Mouse (Mus musculus) cortical plate, adult 2 months (tissue): ENCODE results near the gene Foxl2. TPM values are rescaled to one million over a fixed set of nuclear protein-coding genes. Genes with fewer than 3 reads are reported as not detected.

ENCODE experiments used
- H3K27ac ChIP-seq: fragments of 200-500 bp; 2 replicates; pipeline ENCODE4 v1.5.1; 2012; ENCODE audit warnings: low read length, control low read depth, inconsistent platforms; ENCODE audit not compliant: insufficient read depth
- H3K4me1 ChIP-seq: fragments of 200-500 bp; 2 replicates; pipeline ENCODE4 v1.6.1; 2011; ENCODE audit warnings: low read length; ENCODE audit not compliant: control insufficient read depth, insufficient read depth
- H3K4me3 ChIP-seq: fragments of 200-500 bp; 2 replicates; pipeline ENCODE4 v1.5.1; 2011; ENCODE audit warnings: mild to moderate bottlenecking, low read length, control low read depth; ENCODE audit not compliant: insufficient read depth
- CTCF ChIP-seq: fragments of 200-500 bp; IDR thresholded peaks from 2 replicates; pipeline ENCODE4 v1.5.1; 2011; ENCODE audit warnings: mild to moderate bottlenecking, control low read depth, low read length; ENCODE audit not compliant: insufficient read depth; ENCODE audit errors: extremely low read depth
- POLR2A ChIP-seq: fragments of 200-500 bp; IDR thresholded peaks from 2 replicates; pipeline ENCODE4 v1.6.1; 2011; ENCODE audit warnings: mild to moderate bottlenecking, low read length, control low read depth; ENCODE audit not compliant: insufficient read depth; ENCODE audit errors: extremely low read depth
- polyA plus RNA-seq: library from polyadenylated mRNA; depleted of rRNA; stranded (reverse); fragments of >200 nt; gene quantifications from 2 replicates; pipeline ENCODE4 v1.2.3, GENCODE M21; 2012

Gene Foxl2
- polyA plus RNA-seq, 1 experiment = 0.19 TPM

DNA sequence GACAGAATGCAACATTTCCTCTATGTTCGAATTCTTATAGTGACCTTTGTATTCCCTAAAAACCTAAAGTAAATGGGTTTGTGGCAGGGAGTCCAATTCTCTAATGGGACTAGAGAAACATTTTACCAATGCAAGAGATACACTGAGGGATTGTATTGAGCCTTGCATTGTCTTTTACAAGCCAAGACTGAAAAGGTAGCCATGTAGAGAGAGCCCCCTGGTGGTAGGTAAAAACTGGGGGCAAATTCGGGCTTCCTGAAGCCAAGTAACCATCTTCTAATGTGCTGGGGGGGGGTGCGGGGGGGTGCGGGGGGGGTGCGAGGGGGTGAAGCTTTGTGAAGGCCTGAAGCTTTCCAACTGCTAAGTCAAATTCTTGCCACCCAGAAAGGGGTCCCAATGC is 5.3 kb downstream of the Foxl2 start:
- H3K4me1 ChIP-seq = no peaks in the 10 kb centered on the region
- no peak overlapping the region for H3K27ac ChIP-seq
- H3K4me3 ChIP-seq = no peak overlapping the region
- TF ChIP-seq POLR2A (no peak), CTCF (no peak)

DNA sequence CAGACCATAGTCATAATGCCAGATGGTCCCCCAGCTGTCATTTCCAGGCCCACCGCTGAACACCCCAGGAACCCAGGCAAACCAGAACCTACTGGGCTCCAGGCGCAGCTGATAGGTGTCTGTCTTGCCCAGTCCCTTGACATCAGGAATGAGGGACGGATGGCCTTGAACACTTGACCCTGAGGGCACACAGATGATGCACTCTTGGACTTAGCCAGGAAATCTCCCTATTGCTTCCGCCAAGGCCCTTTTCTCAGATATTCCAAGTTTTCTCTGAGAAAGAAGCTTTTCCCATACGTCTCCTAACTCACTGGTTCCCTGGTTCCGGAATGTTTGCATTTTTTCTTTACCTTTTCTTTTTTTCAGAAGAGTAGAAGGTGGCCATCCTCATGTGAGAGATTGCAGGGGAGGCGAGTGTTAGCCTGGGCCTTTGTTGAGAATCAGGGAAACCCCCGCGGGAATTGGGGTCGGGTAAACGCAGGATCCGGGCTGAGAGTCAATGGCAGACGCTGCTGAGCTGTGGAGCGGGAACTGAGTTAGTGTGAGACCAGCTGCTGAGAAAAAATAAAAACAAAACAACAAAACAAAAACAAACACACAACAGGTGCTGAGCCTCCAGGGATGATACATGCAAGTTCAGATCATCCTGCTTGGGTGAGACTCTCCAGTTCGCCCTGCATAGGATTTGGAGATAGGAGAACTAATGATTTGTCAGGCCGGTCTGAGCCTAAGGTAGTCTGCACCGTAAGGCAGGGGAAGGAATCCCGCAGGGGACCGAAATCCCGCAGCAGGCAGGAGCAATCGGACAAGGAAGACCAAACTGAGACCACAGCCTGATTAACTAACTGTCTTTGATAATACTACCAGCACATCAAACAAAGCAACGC is 6.7 kb downstream of the Foxl2 start:
- Histone ChIP-seq H3K4me1 (no peaks in the 10 kb centered on the region), H3K27ac (no peak overlapping the region), H3K4me3 (no peak overlapping the region)
- TF ChIP-seq POLR2A = no peak
- no peak for TF ChIP-seq CTCF

DNA sequence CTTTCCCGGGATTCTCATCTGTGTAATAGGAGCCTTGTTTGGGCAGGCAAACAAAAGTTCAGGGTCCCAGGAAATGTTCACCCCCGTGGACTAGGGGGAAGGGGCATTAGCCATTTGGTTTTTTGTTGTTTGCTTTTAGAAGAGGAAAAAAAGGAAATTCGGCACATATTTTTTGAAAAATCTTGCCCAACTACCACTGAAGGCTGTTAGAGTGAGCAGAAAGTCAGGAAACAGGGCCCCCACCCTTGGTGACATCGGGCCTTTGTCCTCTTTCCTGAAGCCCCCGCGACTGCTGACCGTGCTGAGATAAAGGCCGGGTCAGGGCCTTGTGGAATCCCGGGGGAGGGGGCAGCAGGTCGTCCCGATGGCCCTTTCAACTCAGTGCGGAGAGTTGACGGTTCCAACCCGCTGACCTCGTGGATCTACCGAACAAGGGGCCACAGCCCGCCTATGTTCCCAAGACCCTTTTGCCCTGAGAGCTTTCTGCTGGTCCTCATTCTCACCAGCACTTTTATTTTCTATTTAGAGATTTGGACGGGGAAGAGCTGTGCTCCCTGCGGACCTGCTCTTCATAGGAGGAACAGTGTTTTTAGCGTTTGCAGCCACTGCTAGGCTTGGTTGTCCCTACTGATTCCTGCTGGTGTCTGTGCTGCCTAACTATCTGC is 7.5 kb downstream of the Foxl2 start:
- Histone ChIP-seq H3K27ac (no peak overlapping the region), H3K4me3 (no peak overlapping the region), H3K4me1 (no peaks in the 10 kb centered on the region)
- no peak for TF ChIP-seq POLR2A
- TF ChIP-seq CTCF = no peak

GRCm38 (mm10) chr9:98963661-98964060 is 8.6 kb downstream of the Foxl2 start:
- TF ChIP-seq CTCF (no peak), POLR2A (no peak)
- Histone ChIP-seq H3K4me1 (no peaks in the 10 kb centered on the region), H3K27ac (no peak overlapping the region), H3K4me3 (no peak overlapping the region)

DNA sequence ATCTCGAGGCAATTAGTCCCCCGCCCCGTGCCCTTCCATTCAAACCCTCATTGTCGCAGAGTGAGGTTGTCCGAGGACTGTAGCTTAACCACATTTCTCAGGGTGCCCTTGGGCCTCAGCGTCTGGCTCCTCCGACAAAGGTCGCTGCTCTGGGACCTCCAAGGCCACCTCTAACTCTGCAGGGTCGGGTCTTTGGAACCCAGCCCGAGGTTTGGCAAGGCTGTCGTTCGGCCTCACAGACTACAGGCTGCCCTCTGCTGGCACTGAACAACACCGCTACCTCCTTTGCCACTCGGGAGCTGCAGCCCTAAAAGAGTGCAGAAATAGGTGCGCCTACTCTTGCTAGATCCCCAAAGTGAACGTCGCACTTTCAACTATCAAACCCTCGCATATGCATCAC is 10.0 kb downstream of the Foxl2 start:
- TF ChIP-seq POLR2A = no peak
- 0 out of 2 replicates have a peak, but pooled peaks have one; percentile 31 for TF ChIP-seq CTCF
- Histone ChIP-seq H3K27ac (no peak overlapping the region), H3K4me3 (no peak overlapping the region), H3K4me1 (no peaks in the 10 kb centered on the region)

- TF ChIP-seq POLR2A = no peak
- TF ChIP-seq CTCF = no peak
- no peak overlapping the region for H3K27ac ChIP-seq
- no peak overlapping the region for H3K4me3 ChIP-seq
- H3K4me1 ChIP-seq = no peaks in the 10 kb centered on the region
Observed at GRCm38 (mm10) chr9:98973101-98973521, 18.0 kb downstream of the Foxl2 start.

GRCm38 (mm10) chr9:98973561-98973960 is 18.5 kb downstream of the Foxl2 start:
- no peak overlapping the region for H3K27ac ChIP-seq
- no peak for TF ChIP-seq CTCF
- TF ChIP-seq POLR2A = no peak
- no peaks in the 10 kb centered on the region for H3K4me1 ChIP-seq
- no peak overlapping the region for H3K4me3 ChIP-seq

GRCm38 (mm10) chr9:98974898-98975297 is 19.8 kb downstream of the Foxl2 start:
- Histone ChIP-seq H3K4me3 (no peak overlapping the region), H3K4me1 (no peaks in the 10 kb centered on the region), H3K27ac (no peak overlapping the region)
- TF ChIP-seq CTCF (no peak), POLR2A (no peak)

DNA sequence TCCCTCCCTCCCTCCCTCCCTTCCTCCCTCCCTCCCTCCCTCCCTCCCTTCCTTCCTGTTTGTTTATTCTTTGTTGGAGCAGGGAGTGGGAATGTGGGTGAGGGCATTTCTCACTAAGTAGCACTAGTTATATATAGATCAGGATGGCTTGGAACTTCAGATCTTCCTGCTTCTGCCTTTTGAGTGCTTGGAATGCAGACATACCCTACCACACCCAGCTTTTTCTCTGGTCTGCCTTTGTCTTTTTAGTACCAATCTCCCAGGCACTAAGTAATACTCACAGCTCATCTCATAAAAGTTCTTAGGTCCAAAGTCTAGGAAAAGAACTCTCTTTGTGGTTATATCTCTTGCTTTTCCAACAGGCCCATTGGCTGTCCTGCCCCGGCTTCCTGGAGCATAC is 21.0 kb downstream of the Foxl2 start:
- no peak overlapping the region for H3K4me3 ChIP-seq
- TF ChIP-seq CTCF (no peak), POLR2A (no peak)
- H3K27ac ChIP-seq = no peak overlapping the region
- H3K4me1 ChIP-seq = no peaks in the 10 kb centered on the region

- Histone ChIP-seq H3K4me1 (no peaks in the 10 kb centered on the region), H3K27ac (no peak overlapping the region), H3K4me3 (no peak overlapping the region)
- peak; percentile 34; the same call in 1 of the 2 replicates for TF ChIP-seq CTCF
- no peak for TF ChIP-seq POLR2A
Observed at GRCm38 (mm10) chr9:98976520-98976919, 21.4 kb downstream of the Foxl2 start.
